Mouse (Mus musculus) stomach, postnatal 0 days (tissue): Measurements from ENCODE around the gene Pcnx3. TPM values are rescaled to one million over a fixed set of nuclear protein-coding genes. Genes with fewer than 3 reads are reported as not detected.

Source experiments
- ATAC-seq: fragments of 200-750 bp; cut with Nextera tagmentation; 2 replicates; pipeline ENCODE4 v1.8.0; 2017; ENCODE audit not compliant: low FRiP score, low TSS enrichment
- DNase-seq: peaks from one replicate; pipeline ENCODE4 v3.0.0-alpha.2; 2016; ENCODE audit warnings: low spot score
- H3K27ac ChIP-seq: fragments of 300-500 bp; sonication (generic); replicated peaks from 2 replicates; pipeline ENCODE4 v1.5.1; 2014; ENCODE audit warnings: mild to moderate bottlenecking, control low read depth
- H3K27me3 ChIP-seq: fragments of 300-500 bp; sonication (generic); 2 replicates; pipeline ENCODE4 v1.6.1; 2014; ENCODE audit warnings: low read length; ENCODE audit not compliant: control insufficient read depth, insufficient read depth
- H3K36me3 ChIP-seq: fragments of 300-500 bp; sonication (generic); 2 replicates; pipeline ENCODE4 v1.6.1; 2014; ENCODE audit warnings: low read length, mixed read lengths; ENCODE audit not compliant: control insufficient read depth, insufficient read depth
- H3K4me1 ChIP-seq: fragments of 300-500 bp; sonication (generic); replicated peaks from 2 replicates; pipeline ENCODE4 v1.6.1; 2014; ENCODE audit warnings: antibody characterized with exemption; ENCODE audit not compliant: control insufficient read depth, insufficient read depth
- H3K4me2 ChIP-seq: fragments of 300-500 bp; sonication (generic); replicated peaks from 2 replicates; pipeline ENCODE4 v1.6.1; 2014; ENCODE audit warnings: low read depth, mild to moderate bottlenecking, control low read depth, moderate library complexity
- H3K4me3 ChIP-seq: fragments of 300-500 bp; sonication (generic); 2 replicates; pipeline ENCODE4 v1.5.1; 2014; ENCODE audit warnings: low read depth, low read length, control low read depth
- H3K9ac ChIP-seq: fragments of 300-500 bp; sonication (generic); 2 replicates; pipeline ENCODE4 v1.6.1; 2014; ENCODE audit warnings: mild to moderate bottlenecking, low read length, control low read depth, mixed read lengths
- H3K9me3 ChIP-seq: fragments of 300-500 bp; sonication (generic); 2 replicates; pipeline ENCODE4 v1.6.1; 2016; ENCODE audit warnings: low read length; ENCODE audit not compliant: control insufficient read depth
- CTCF ChIP-seq: IDR thresholded peaks from 2 replicates; pipeline ENCODE4 v1.5.1; 2016; ENCODE audit warnings: antibody characterized with exemption, low read depth, mild to moderate bottlenecking, moderate library complexity
- EP300 ChIP-seq: optimal IDR thresholded peaks from 2 replicates; pipeline ENCODE3; 2016; ENCODE audit warnings: antibody characterized with exemption
- WGBS: fragments of 180-500 bp; shearing (Covaris S2); extraction: QIAGEN DNeasy Blood & Tissue Kit; methylation state at CpG from one replicate; pipeline ENCODE4 v1.1.7; 2014; 5-methylcytosine and 5-hydroxymethylcytosine counted together
- polyA plus RNA-seq: library from polyadenylated mRNA; unstranded; fragments of >200 nt; fragmentation: Nextera tagmentation; extraction: Ambion mirVana; gene quantifications from 2 replicates; pipeline ENCODE4 v1.2.1, GENCODE M21; 2015

Gene Pcnx3
- polyA plus RNA-seq, 1 experiment from 2014 or later = 6.5 TPM

DNA sequence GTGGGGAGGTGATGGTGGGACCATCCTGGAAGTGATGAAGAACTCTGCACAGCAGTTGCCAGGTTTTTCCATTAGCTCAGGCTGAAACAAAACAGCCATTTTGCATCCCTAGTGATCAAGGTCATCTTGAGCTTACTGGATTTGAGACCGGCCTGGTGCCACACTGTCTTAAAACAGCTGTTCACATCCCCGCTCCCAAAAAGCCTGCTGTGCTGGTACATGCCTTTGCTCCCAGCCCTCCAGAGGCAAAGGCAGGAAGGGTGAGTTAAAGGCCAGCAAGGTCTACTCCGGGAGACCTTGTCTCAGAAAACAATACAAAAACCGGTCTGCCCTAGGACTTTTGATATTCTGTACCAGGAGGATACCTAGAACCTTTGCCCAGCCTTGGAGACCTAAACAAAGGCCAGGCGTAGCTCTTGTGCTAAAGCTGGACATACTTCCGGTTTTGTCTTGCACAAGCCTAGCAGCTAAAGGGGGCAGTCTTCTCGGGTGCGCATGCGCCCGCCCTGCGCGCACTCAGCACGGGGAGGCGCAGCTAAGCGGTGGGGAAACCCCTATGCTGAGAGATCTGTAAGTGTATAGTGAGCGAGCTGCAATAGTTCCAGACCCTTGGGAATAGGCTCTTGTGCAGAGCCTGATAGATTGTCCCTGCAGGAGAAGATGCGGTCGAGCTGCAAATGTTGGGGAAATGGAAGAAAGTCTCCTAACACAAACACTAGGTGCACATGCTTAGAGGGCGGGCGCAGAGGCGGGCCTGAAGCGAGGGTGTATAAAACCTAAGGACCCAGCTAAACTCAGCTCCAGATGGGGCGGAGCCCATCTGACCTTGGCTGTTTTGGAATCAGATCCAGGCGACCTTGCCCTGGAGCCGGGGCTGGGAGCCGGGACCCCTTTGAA lies 40.1 kb downstream of the Pcnx3 start:
- peaks cover 32% of the 10 kb centered on the region for H3K36me3 ChIP-seq
- TF ChIP-seq CTCF = peak; percentile 63
- no peak for TF ChIP-seq EP300
- H3K4me3 ChIP-seq = peak overlapping the region; percentile 22
- H3K4me2 ChIP-seq = peak overlapping the region; percentile 62
- 6% methylated on average over 26 of the region's 26 CpGs for WGBS
- H3K27me3 ChIP-seq = no peaks in the 10 kb centered on the region
- ATAC-seq (peak; percentile 89), DNase-seq (peak; percentile 86)
- no peaks in the 10 kb centered on the region for H3K4me1 ChIP-seq
- H3K27ac ChIP-seq = peak overlapping the region; percentile 87
- no peaks in the 10 kb centered on the region for H3K9me3 ChIP-seq
- H3K9ac ChIP-seq = peak overlapping the region; percentile 45

- Histone ChIP-seq H3K9me3 (no peaks in the 10 kb centered on the region), H3K4me2 (no peak overlapping the region), H3K9ac (no peak overlapping the region; the same call in 1 of the 2 replicates), H3K4me1 (no peaks in the 10 kb centered on the region), H3K4me3 (no peak overlapping the region), H3K27me3 (no peaks in the 10 kb centered on the region), H3K36me3 (peaks cover 34% of the 10 kb centered on the region), H3K27ac (peak overlapping the region; percentile 87)
- WGBS = 91% methylated on average over 6 of the region's 6 CpGs
- no peak for TF ChIP-seq CTCF
- TF ChIP-seq EP300 = no peak
- no peak for ATAC-seq
- no peak for DNase-seq
Measured at GRCm38 (mm10) chr19:5647791-5648190, 40.9 kb downstream of the Pcnx3 start.

DNA sequence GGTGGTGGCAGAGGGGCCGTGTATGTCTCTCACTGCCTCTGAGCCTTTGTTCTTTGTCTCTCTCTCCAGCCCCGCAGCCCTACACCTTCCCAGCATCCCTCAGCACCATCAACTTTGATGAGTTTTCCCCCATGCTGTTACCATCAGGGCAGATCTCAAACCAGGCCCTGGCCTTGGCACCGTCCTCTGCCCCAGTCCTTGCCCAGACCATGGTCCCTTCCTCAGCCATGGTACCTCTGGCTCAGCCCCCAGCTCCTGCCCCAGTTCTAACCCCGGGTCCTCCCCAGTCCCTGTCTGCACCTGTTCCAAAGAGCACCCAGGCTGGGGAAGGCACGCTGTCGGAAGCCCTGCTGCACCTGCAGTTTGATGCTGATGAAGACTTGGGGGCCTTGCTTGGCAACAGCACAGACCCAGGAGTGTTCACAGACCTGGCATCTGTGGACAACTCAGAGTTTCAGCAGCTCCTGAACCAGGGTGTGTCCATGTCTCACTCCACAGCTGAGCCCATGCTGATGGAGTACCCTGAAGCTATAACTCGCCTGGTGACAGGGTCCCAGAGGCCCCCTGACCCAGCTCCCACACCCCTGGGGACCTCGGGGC lies 41.9 kb downstream of the Pcnx3 start:
- no peak overlapping the region for H3K9ac ChIP-seq
- H3K27ac ChIP-seq = no peak overlapping the region
- H3K36me3 ChIP-seq = peaks cover 42% of the 10 kb centered on the region
- ATAC-seq (no peak), DNase-seq (no peak)
- no peaks in the 10 kb centered on the region for H3K27me3 ChIP-seq
- TF ChIP-seq EP300 = no peak
- TF ChIP-seq CTCF = no peak
- no peak overlapping the region for H3K4me3 ChIP-seq
- 88% methylated on average over 8 of the region's 8 CpGs for WGBS
- H3K9me3 ChIP-seq = no peaks in the 10 kb centered on the region
- no peak overlapping the region for H3K4me2 ChIP-seq
- H3K4me1 ChIP-seq = no peaks in the 10 kb centered on the region

DNA sequence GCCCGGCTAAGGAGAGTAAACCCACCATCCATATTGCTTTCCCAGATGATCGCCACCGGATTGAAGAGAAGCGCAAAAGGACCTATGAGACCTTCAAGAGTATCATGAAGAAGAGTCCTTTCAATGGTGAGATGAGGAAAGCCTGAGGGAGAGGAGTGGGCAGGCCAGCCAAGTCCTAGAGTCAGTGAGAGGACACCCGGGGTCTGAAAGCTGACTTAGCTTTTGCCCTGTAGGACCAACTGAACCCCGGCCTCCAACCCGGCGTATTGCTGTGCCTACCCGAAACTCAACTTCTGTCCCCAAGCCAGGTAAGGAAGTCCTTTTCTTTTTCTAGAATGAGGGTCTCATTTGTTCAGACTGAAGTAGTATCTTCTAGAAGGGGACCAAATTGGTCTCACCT lies 43.4 kb downstream of the Pcnx3 start:
- WGBS = 98% methylated on average over 9 of the region's 9 CpGs
- Histone ChIP-seq H3K27me3 (no peaks in the 10 kb centered on the region), H3K4me3 (no peak overlapping the region), H3K9ac (no peak overlapping the region), H3K4me1 (no peaks in the 10 kb centered on the region), H3K4me2 (no peak overlapping the region), H3K36me3 (peaks cover 50% of the 10 kb centered on the region), H3K27ac (no peak overlapping the region), H3K9me3 (no peaks in the 10 kb centered on the region)
- DNase-seq (no peak), ATAC-seq (no peak)
- TF ChIP-seq CTCF (no peak), EP300 (no peak)

DNA sequence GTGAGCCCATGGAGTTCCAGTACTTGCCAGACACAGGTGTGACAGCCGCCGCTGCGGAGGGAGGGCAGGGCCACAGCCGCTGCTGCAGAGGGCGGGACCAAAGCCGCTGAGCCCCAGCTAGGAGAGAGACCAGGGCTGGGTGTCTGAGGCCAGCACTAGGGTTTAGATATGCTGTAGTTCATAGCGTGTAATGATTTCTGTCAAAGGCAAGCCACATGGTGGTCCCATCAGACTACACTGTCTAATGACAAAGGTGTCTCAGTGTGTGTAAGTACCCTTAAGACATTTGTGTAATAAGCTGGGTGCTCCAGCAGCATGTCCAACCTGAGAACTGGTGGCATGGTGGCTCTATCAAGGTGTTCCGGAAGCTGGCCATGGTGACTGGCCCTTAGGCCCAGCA lies 47.1 kb downstream of the Pcnx3 start:
- no peak overlapping the region for H3K4me3 ChIP-seq
- 88% methylated on average over 8 of the region's 8 CpGs for WGBS
- no peak overlapping the region for H3K4me2 ChIP-seq
- DNase-seq (peak; percentile 49), ATAC-seq (no peak)
- H3K9me3 ChIP-seq = no peaks in the 10 kb centered on the region
- no peak overlapping the region for H3K9ac ChIP-seq
- H3K27me3 ChIP-seq = no peaks in the 10 kb centered on the region
- no peak overlapping the region for H3K27ac ChIP-seq
- H3K4me1 ChIP-seq = peaks cover 5% of the 10 kb centered on the region
- peaks cover 50% of the 10 kb centered on the region for H3K36me3 ChIP-seq
- TF ChIP-seq EP300 = no peak
- TF ChIP-seq CTCF = no peak

GRCm38 (mm10) chr19:5641021-5641420 lies 47.7 kb downstream of the Pcnx3 start:
- H3K4me1 ChIP-seq = peaks cover 5% of the 10 kb centered on the region
- WGBS = 82% methylated on average over 15 of the region's 17 CpGs
- TF ChIP-seq CTCF = no peak
- no peak for TF ChIP-seq EP300
- H3K27me3 ChIP-seq = no peaks in the 10 kb centered on the region
- peaks cover 45% of the 10 kb centered on the region for H3K36me3 ChIP-seq
- H3K4me3 ChIP-seq = no peak overlapping the region
- ATAC-seq = no peak
- no peak overlapping the region for H3K9ac ChIP-seq
- no peak overlapping the region for H3K27ac ChIP-seq
- no peak overlapping the region for H3K4me2 ChIP-seq
- no peaks in the 10 kb centered on the region for H3K9me3 ChIP-seq
- DNase-seq = no peak
